Mouse (Mus musculus): ENCODE results near the gene Hist1h4j.
"Not testable (repeated sequence)": the region's sequence is repeated elsewhere in the genome, so short reads cannot be mapped to it uniquely, and the experiment has no call there.

Gene Hist1h4j

GRCm38 (mm10) chr13:21734906-21735767, at the start of gene Hist1h4j:
Gene Hist1h4j, plus strand, starts transcription at chr13:21735064.
- DNase-seq (ENCODE audit: low spot score in 2 of 2) = peak; percentile 26 to 56

GRCm38 (mm10) chr13:21697811-21698210, 37.1 kb upstream of the Hist1h4j start, which contains the start of gene Olfr1359:
Gene Olfr1359, plus strand, starts transcription at chr13:21698111.
- DNase-seq (ENCODE audit: low spot score in 2 of 2) = no peak

GRCm38 (mm10) chr13:21706669-21707068, 28.2 kb upstream of the Hist1h4j start:
- DNase-seq (ENCODE audit: low spot score in 2 of 2) = no peak

GRCm38 (mm10) chr13:21710031-21710711, 24.7 kb upstream of the Hist1h4j start:
- peak; percentile 77 to 80 for DNase-seq (ENCODE audit: low spot score in 2 of 2)

GRCm38 (mm10) chr13:21710821-21711525, 23.9 kb upstream of the Hist1h4j start:
- peak; percentile 70 to 77 for DNase-seq (ENCODE audit: low spot score in 2 of 2)

- no peak for DNase-seq (ENCODE audit: low spot score in 2 of 2)
Measured at GRCm38 (mm10) chr13:21711698-21712097, 23.2 kb upstream of the Hist1h4j start.

GRCm38 (mm10) chr13:21714725-21715124, 20.1 kb upstream of the Hist1h4j start:
- DNase-seq (ENCODE audit: low spot score in 2 of 2) = peak in 1 of 2 experiments; percentile 28

GRCm38 (mm10) chr13:21715131-21715863, 19.6 kb upstream of the Hist1h4j start:
- no peak for DNase-seq (ENCODE audit: low spot score in 2 of 2)

GRCm38 (mm10) chr13:21715864-21716539, 18.9 kb upstream of the Hist1h4j start, which contains the start of the genes Hist1h2bl and Hist1h2ai:
Gene Hist1h2bl, minus strand, starts transcription at chr13:21716143.
Gene Hist1h2ai, plus strand, starts transcription at chr13:21716422.
- DNase-seq (ENCODE audit: low spot score in 2 of 2) = peak; percentile 63 to 70

- not testable (repeated sequence) for DNase-seq (ENCODE audit: low spot score in 2 of 2)
Measured at GRCm38 (mm10) chr13:21716540-21717391, 18.1 kb upstream of the Hist1h4j start.

GRCm38 (mm10) chr13:21717397-21718357, 17.2 kb upstream of the Hist1h4j start, which contains the start of gene Hist1h3h:
Gene Hist1h3h, plus strand, starts transcription at chr13:21717659.
- peak; percentile 45 to 64 for DNase-seq (ENCODE audit: low spot score in 2 of 2)

- DNase-seq (ENCODE audit: low spot score in 2 of 2) = no peak
Measured at GRCm38 (mm10) chr13:21718381-21719080, 16.3 kb upstream of the Hist1h4j start.

- DNase-seq (ENCODE audit: low spot score in 2 of 2) = not testable (repeated sequence)
Measured at GRCm38 (mm10) chr13:21721107-21721756, 13.6 kb upstream of the Hist1h4j start.

- DNase-seq (ENCODE audit: low spot score in 2 of 2) = peak; percentile 42 to 47
Measured at GRCm38 (mm10) chr13:21721757-21722372, 13.0 kb upstream of the Hist1h4j start, which contains the start of gene Hist1h2bm. Gene Hist1h2bm, plus strand, starts transcription at chr13:21722044.

GRCm38 (mm10) chr13:21722373-21722925, 12.4 kb upstream of the Hist1h4j start:
- no peak for DNase-seq (ENCODE audit: low spot score in 2 of 2)

Data from urinary bladder, adult 18-20 months (tissue).